Mouse (Mus musculus) embryonic fibroblast, embryonic 13.5 days (primary cell): ENCODE results near the gene Daam1.

Experiments used
- CTCF ChIP-seq: IDR thresholded peaks from 2 replicates; pipeline ENCODE4 v1.5.1; 2011; ENCODE audit warnings: mild to moderate bottlenecking, control low read depth, low read length, moderate library complexity, borderline replicate concordance; ENCODE audit not compliant: insufficient read depth
- POLR2A ChIP-seq: IDR thresholded peaks from 2 replicates; pipeline ENCODE4 v1.6.1; 2011; ENCODE audit warnings: low read depth, mild to moderate bottlenecking, control low read depth, low read length, moderate library complexity

DNA sequence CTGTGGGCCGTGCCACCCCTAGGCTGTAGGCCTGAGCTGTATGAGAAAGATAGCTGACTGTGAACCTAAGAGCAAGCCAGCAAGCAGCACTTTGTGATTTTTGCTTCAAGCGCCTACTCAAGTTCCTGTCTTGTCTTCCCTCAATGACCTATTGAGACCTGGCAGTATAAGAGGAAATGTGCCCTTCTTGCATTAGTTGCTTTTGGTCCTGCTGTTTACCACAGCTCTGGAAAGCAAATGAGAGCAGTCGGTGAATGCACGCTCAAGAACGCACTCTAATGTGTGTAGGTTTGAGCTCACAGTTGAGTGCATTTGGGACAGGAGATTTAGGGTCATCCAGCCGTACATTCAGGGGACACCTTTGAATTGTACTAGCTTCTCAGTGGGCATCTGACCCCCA is 118.1 kb downstream of the Daam1 start:
- TF ChIP-seq CTCF (no peak), POLR2A (no peak)
